8 mouse cellular contexts compared by ENCODE assay signal in the genomic region with DNA sequence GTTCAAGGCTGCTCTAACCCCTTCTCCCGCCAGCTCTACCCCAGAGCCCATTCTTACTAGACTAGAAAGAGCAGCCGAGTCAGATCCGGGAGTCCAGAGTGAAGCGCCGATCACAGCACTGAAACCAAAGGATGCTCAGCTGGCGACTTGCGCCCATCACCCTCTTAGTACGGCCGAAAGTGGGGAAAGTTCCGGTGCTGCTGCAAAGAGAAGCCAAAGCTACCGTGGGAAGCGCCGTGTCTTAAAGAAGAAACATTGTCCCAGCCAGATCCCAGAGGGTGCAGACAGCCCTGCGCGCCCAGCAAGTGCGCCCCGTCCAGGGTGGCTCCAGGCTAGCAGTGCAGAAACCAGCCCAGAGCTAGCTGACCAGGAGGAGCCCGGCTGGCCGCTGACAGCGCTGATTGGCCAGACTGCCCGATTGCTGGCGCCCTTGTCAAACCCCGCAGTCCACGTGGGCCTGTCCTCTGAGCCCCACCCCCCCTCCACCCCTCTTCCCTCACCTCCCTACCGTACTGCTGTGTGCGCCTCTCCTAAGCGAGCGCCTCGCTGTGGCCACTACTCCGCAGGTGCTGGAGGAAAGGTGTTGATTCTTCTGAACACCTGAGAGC. TPM values are rescaled to one million over a fixed set of nuclear protein-coding genes. Genes with fewer than 3 reads are reported as not detected.
DNase-seq lines count a peak whose midpoint lies in the region; ATAC-seq and TF ChIP-seq lines count a peak whose summit lies in the region.

TSS of gene Fam19a4 (minus strand) at position 340 of the 608 bp plus-strand sequence.

- no peak for TF ChIP-seq CTCF in brain, embryonic 14.5 days (IDR thresholded peaks at IDR 0.05; ENCODE audit: borderline replicate concordance, extremely low read depth, insufficient read depth, insufficient read length)

- peak; percentile 58; the same call in 1 of the 2 replicates for ATAC-seq in limb, embryonic 15.5 days (ENCODE audit: insufficient number of reproducible peaks, low FRiP score, low TSS enrichment, low read depth)
- peak; percentile 76 for ATAC-seq in midbrain, embryonic 16.5 days
- no peak for ATAC-seq in CD4-positive, CD25-positive, alpha-beta regulatory T cell, adult 4 months

- no peak within 1 kb of the TSS for H3K9ac ChIP-seq in limb, embryonic 15.5 days
- peak within 1 kb of the TSS; percentile 54 for H3K9ac ChIP-seq in midbrain, embryonic 16.5 days (ENCODE audit: low read depth, low read length)

- peaks cover 42% of the 10 kb centered on the region for H3K27me3 ChIP-seq in limb, embryonic 15.5 days
- H3K27me3 ChIP-seq in midbrain, embryonic 16.5 days (ENCODE audit: control insufficient read depth, insufficient read depth, low read depth, low read length), result peaks cover 4% of the 10 kb centered on the region; the same call in 1 of the 2 replicates

- H3K4me2 ChIP-seq in limb, embryonic 15.5 days, result peak within 1 kb of the TSS; percentile 72
- peak within 1 kb of the TSS; percentile 77 for H3K4me2 ChIP-seq in midbrain, embryonic 16.5 days (ENCODE audit: low read length)

- intact Hi-C loops in heart, postnatal 14 days (cut with DNase I), result no loop called here

- peak within 1 kb of the TSS; percentile 41 for H3K4me3 ChIP-seq in limb, embryonic 15.5 days
- H3K4me3 ChIP-seq in midbrain, embryonic 16.5 days (ENCODE audit: low read depth, low read length), result peak within 1 kb of the TSS; percentile 41

- peaks cover 15% of the 10 kb centered on the region for H3K4me1 ChIP-seq in limb, embryonic 15.5 days
- peaks cover 16% of the 10 kb centered on the region for H3K4me1 ChIP-seq in midbrain, embryonic 16.5 days (ENCODE audit: control insufficient read depth, insufficient read depth, low read length)

- TF ChIP-seq POLR2A in brain, embryonic 14.5 days (IDR thresholded peaks at IDR 0.05; ENCODE audit: borderline replicate concordance, extremely low read depth, insufficient read depth, insufficient read length, poor library complexity, severe bottlenecking), result no peak

- H3K27ac ChIP-seq in limb, embryonic 15.5 days, result no peak within 1 kb of the TSS
- no peak within 1 kb of the TSS for H3K27ac ChIP-seq in midbrain, embryonic 16.5 days (ENCODE audit: low read length)

- WGBS in limb, embryonic 15.5 days, result under 1% methylated on average over 30 of the region's 30 CpGs
- WGBS in midbrain, embryonic 16.5 days, result under 1% methylated on average over 30 of the region's 30 CpGs

- no peaks in the 10 kb centered on the region for H3K9me3 ChIP-seq in limb, embryonic 15.5 days
- no peaks in the 10 kb centered on the region for H3K9me3 ChIP-seq in midbrain, embryonic 16.5 days (replicated peaks; ENCODE audit: control insufficient read depth, low read length, poor library complexity, severe bottlenecking)

- peak; percentile 6 for DNase-seq in kidney, adult 18-20 months
- no peak for DNase-seq in kidney, adult 11 months
- DNase-seq in brain, embryonic 14.5 days (ENCODE audit: low read depth), result peak; percentile 69
- DNase-seq in heart, postnatal 14 days, result peak; percentile 1 to 5
- DNase-seq in T-cell, adult 2 months (ENCODE audit: low spot score), result no peak

- no peaks in the 10 kb centered on the region for H3K36me3 ChIP-seq in limb, embryonic 15.5 days
- no peaks in the 10 kb centered on the region for H3K36me3 ChIP-seq in midbrain, embryonic 16.5 days (ENCODE audit: control insufficient read depth, insufficient read depth, low read length)

RNA-seq across cellular contexts. Expression of gene Fam19a4, which starts in this region (rescaled TPM):
- 1.4 and 2.3 TPM in 2 replicates for polyA plus RNA-seq in brain, embryonic 14.5 days (2012; rRNA removed)
- total RNA-seq in heart, postnatal 14 days (2021), result not detected
- polyA plus RNA-seq in limb, embryonic 15.5 days (2015; fragmentation: Nextera tagmentation; extraction: Ambion mirVana), result 0.22 and 0.27 TPM in 2 replicates
- polyA plus RNA-seq in midbrain, embryonic 16.5 days (2015; fragmentation: Nextera tagmentation; extraction: Ambion mirVana), result 6.5 and 7.3 TPM in 2 replicates
- polyA plus RNA-seq in CD4-positive, CD25-positive, alpha-beta regulatory T cell, adult 4 months (2017; shearing (Covaris generic)), result under 1 TPM in 1 of 2 experiments, not detected in 1; 0.19 TPM

Comparison
In these comparisons a context has a peak if more than half of its experiments do, and no peak if none do; other contexts are left out.
1. DNase-seq: peak in kidney, adult 18-20 months (single experiment) and brain, embryonic 14.5 days (single experiment); none in kidney, adult 11 months (single experiment) and T-cell, adult 2 months (single experiment).
2. Peak in DNase-seq in heart, postnatal 14 days; RNA of the gene not detected or under 1 TPM.
3. Peak in ATAC-seq, H3K4me3 ChIP-seq and H3K4me2 ChIP-seq in limb, embryonic 15.5 days; RNA of the gene not detected or under 1 TPM.